Mouse (Mus musculus) small intestine, adult 2 months (tissue): ENCODE measurements around the gene Slc39a1. TPM values are rescaled to one million over a fixed set of nuclear protein-coding genes. Genes with fewer than 3 reads are reported as not detected.
"Not testable (repeated sequence)": the region's sequence is repeated elsewhere in the genome, so short reads cannot be mapped to it uniquely, and the experiment has no call there.

Source experiments
- H3K27ac ChIP-seq: fragments of 200-500 bp; 2 replicates; pipeline ENCODE4 v1.5.1; 2012; ENCODE audit warnings: low read depth, low read length, control low read depth, inconsistent platforms; ENCODE audit not compliant: insufficient read depth
- H3K27me3 ChIP-seq: fragments of 200-500 bp; 2 replicates; pipeline ENCODE4 v1.6.1; 2012; ENCODE audit warnings: mild to moderate bottlenecking, moderate library complexity, low read length, inconsistent platforms; ENCODE audit not compliant: control insufficient read depth, insufficient read depth
- H3K36me3 ChIP-seq: fragments of 200-500 bp; 2 replicates; pipeline ENCODE4 v1.6.1; 2012; ENCODE audit warnings: mild to moderate bottlenecking, low read length, control low read depth, inconsistent platforms; ENCODE audit not compliant: control insufficient read depth, insufficient read depth
- H3K4me1 ChIP-seq: fragments of 200-500 bp; 2 replicates; pipeline ENCODE4 v1.6.1; 2012; ENCODE audit warnings: low read length, inconsistent platforms, mixed read lengths; ENCODE audit not compliant: control insufficient read depth, insufficient read depth, insufficient read length
- H3K4me3 ChIP-seq: fragments of 200-500 bp; 2 replicates; pipeline ENCODE4 v1.5.1; 2012; ENCODE audit warnings: low read depth, mild to moderate bottlenecking, control low read depth, inconsistent platforms, low read length, moderate library complexity
- CTCF ChIP-seq: fragments of 200-500 bp; IDR thresholded peaks from 2 replicates; pipeline ENCODE4 v1.5.1; 2012; ENCODE audit warnings: low read depth, mild to moderate bottlenecking, control low read depth, inconsistent platforms, low read length, moderate library complexity, mixed read lengths; ENCODE audit not compliant: insufficient replicate concordance, insufficient read length; ENCODE audit errors: extremely low read depth
- POLR2A ChIP-seq: fragments of 200-500 bp; IDR thresholded peaks from 2 replicates; pipeline ENCODE4 v1.6.1; 2012; ENCODE audit warnings: low read depth, mild to moderate bottlenecking, control low read depth, inconsistent platforms, low read length, moderate library complexity
- WGBS: fragments of 180-500 bp; shearing (Covaris S2); methylation state at CpG from one replicate; pipeline ENCODE4 v1.1.7; 2018; 5-methylcytosine and 5-hydroxymethylcytosine counted together
- polyA plus RNA-seq: library from polyadenylated mRNA; depleted of rRNA; stranded (reverse); fragments of >200 nt; gene quantifications from 2 replicates; pipeline ENCODE4 v1.2.3, GENCODE M21; 2012

The Slc39a1 gene
- polyA plus RNA-seq, 1 experiment = 72.7 TPM

- TF ChIP-seq POLR2A (no peak), CTCF (no peak)
- WGBS = 9% methylated on average over 19 of the region's 19 CpGs
- Histone ChIP-seq H3K27ac (peak within 1 kb of the TSS; percentile 33), H3K4me1 (peaks cover 18% of the 10 kb centered on the region; the same call in 1 of the 2 replicates), H3K36me3 (no peaks in the 10 kb centered on the region), H3K27me3 (no peaks in the 10 kb centered on the region), H3K4me3 (peak within 1 kb of the TSS; percentile 53)
Measured at GRCm38 (mm10) chr3:90242984-90243775, 4.8 kb upstream of the Slc39a1 start, which contains the start of gene Creb3l4. TSS of gene Creb3l4 (minus strand) at chr3:90243512.

- TF ChIP-seq CTCF (no peak), POLR2A (no peak)
- Histone ChIP-seq H3K4me3 (no peak overlapping the region), H3K4me1 (peaks cover 14% of the 10 kb centered on the region; the same call in 1 of the 2 replicates), H3K27ac (no peak overlapping the region), H3K36me3 (peaks cover 5% of the 10 kb centered on the region), H3K27me3 (no peaks in the 10 kb centered on the region)
- 54% methylated on average over 2 of the region's 2 CpGs for WGBS
Measured at GRCm38 (mm10) chr3:90245406-90245805, 2.6 kb upstream of the Slc39a1 start.

GRCm38 (mm10) chr3:90247630-90247959 is 377 bp upstream of the Slc39a1 start:
- TF ChIP-seq CTCF = peak; percentile 13; the same call in 1 of the 2 replicates
- no peak for TF ChIP-seq POLR2A
- peak overlapping the region; percentile 68 for H3K4me3 ChIP-seq
- H3K4me1 ChIP-seq = peaks cover 6% of the 10 kb centered on the region; the same call in 1 of the 2 replicates
- whole genome bisulfite sequencing = under 1% methylated on average over 3 of the region's 3 CpGs
- H3K27me3 ChIP-seq = no peaks in the 10 kb centered on the region
- H3K36me3 ChIP-seq = peaks cover 18% of the 10 kb centered on the region
- H3K27ac ChIP-seq = peak overlapping the region; percentile 89

GRCm38 (mm10) chr3:90248746-90249100 is 751 bp downstream of the Slc39a1 start:
- Histone ChIP-seq H3K27me3 (no peaks in the 10 kb centered on the region), H3K36me3 (peaks cover 18% of the 10 kb centered on the region), H3K27ac (peak overlapping the region; percentile 89), H3K4me3 (peak overlapping the region; percentile 79), H3K4me1 (peaks cover 6% of the 10 kb centered on the region; the same call in 1 of the 2 replicates)
- TF ChIP-seq CTCF (no peak), POLR2A (no peak)
- under 1% methylated on average over 10 of the region's 10 CpGs for WGBS

- Histone ChIP-seq H3K27ac (no peak overlapping the region), H3K4me3 (no peak overlapping the region), H3K27me3 (no peaks in the 10 kb centered on the region), H3K36me3 (peaks cover 18% of the 10 kb centered on the region), H3K4me1 (peaks cover 7% of the 10 kb centered on the region; the same call in 1 of the 2 replicates)
- 83% methylated on average over 6 of the region's 6 CpGs for WGBS
- TF ChIP-seq POLR2A (no peak), CTCF (no peak)
Measured at GRCm38 (mm10) chr3:90250791-90251190, 2.8 kb downstream of the Slc39a1 start.

- H3K36me3 ChIP-seq = peaks cover 18% of the 10 kb centered on the region
- H3K4me3 ChIP-seq, H3K4me1 ChIP-seq, H3K27ac ChIP-seq, H3K27me3 ChIP-seq: not testable (repeated sequence)
- 86% methylated on average over 10 of the region's 12 CpGs for WGBS
Measured at GRCm38 (mm10) chr3:90251731-90252226, 3.8 kb downstream of the Slc39a1 start.

- not testable (repeated sequence) for H3K27me3 ChIP-seq, H3K4me1 ChIP-seq, H3K27ac ChIP-seq, H3K4me3 ChIP-seq
- peaks cover 23% of the 10 kb centered on the region for H3K36me3 ChIP-seq
- 89% methylated on average over 2 of the region's 2 CpGs for whole genome bisulfite sequencing
Measured at GRCm38 (mm10) chr3:90252659-90253058, 4.7 kb downstream of the Slc39a1 start.

GRCm38 (mm10) chr3:90253174-90253573 is 5.2 kb downstream of the Slc39a1 start:
- not testable (repeated sequence) for H3K27ac ChIP-seq
- 54% methylated on average over 1 of the region's 1 CpGs for WGBS
- peaks cover 23% of the 10 kb centered on the region for H3K36me3 ChIP-seq

More at GRCm38 (mm10) chr3:90253174-90253573, 5.2 kb downstream of the Slc39a1 start:
- not testable (repeated sequence) for H3K4me3 ChIP-seq, H3K27me3 ChIP-seq, H3K4me1 ChIP-seq
